Mouse (Mus musculus) large intestine, adult 2 months (tissue): ENCODE measurements around the gene Ccr6. TPM values are rescaled to one million over a fixed set of nuclear protein-coding genes. Genes with fewer than 3 reads are reported as not detected.
"Not testable (repeated sequence)": the region's sequence is repeated elsewhere in the genome, so short reads cannot be mapped to it uniquely, and the experiment has no call there.

ENCODE experiments used
- DNase-seq: peaks from one replicate; pipeline ENCODE4 v3.0.0-alpha.2; 2012; ENCODE audit warnings: low read depth, low spot score
- WGBS: fragments of 180-500 bp; shearing (Covaris S2); methylation state at CpG from one replicate; pipeline ENCODE4 v1.1.7; 2018; 5-methylcytosine and 5-hydroxymethylcytosine counted together
- polyA plus RNA-seq: library from polyadenylated mRNA; depleted of rRNA; stranded (reverse); fragments of >200 nt; gene quantifications from 2 replicates; pipeline ENCODE4 v1.2.3, GENCODE M21; 2012; rRNA removed

The Ccr6 gene
- polyA plus RNA-seq, result 7.1 and 7.8 TPM in 2 replicates

DNA sequence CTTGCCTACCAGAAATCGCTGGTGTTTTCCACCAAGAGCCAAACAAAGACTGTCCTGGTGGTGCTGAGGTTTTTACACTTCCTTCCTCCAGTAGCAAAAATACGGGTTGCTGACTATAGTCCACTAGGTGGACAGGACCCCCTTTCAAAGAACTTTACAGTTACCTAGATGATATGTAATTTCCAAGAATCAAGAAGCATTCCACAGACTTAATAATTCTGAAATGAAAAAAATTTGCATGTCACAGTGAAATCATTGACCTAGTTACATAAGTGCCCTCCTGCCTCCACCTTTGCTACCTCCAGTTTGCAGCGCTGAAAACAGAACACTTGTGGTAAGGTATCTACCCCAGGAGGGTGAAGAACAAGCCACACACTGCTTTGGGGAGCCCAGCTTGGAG lies at the start of gene Ccr6:
Ccr6 (plus strand) TSS at position 301 of the 400 bp plus-strand sequence.
- 71% methylated on average over 3 of the region's 3 CpGs for whole genome bisulfite sequencing
- DNase-seq, result no peak

GRCm38 (mm10) chr17:8193678-8194077 lies 42.2 kb upstream of the Ccr6 start:
- 84% methylated on average over 8 of the region's 8 CpGs for whole genome bisulfite sequencing
- no peak for DNase-seq

DNA sequence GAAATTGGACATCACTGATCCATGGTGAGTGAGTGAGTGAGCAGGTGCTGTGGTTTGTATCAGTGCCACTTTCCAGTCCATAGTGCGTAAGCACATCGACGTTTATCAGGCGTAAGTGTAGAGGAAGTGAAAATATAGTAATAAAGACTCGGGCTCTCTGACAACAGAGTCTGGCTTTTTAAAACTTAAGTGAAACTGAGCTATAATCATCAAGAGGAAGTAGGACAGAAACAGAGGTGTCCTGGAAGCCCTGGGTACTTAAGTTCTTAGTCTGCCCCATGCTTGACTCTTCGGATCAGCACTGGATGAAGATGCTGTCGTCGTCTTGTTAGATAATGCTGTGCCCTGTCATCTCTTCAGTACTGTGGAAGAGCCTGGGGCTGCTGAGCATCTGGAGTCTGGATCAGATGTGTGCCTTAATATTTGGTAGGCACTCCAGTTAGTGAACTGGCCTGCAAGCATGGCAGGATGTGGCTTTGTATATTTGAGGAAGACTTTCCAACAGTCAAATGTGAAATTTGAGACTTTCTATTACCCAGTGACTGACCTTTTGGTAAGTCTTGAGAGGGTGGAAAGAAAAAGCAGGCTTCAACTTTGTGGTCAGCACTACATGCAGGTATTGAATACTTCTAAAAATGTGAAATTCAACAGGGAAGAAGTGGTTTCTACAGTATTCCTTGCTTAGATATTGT lies 40.0 kb upstream of the Ccr6 start:
- 85% methylated on average over 8 of the region's 8 CpGs for WGBS
- no peak for DNase-seq

GRCm38 (mm10) chr17:8197652-8198051 lies 38.2 kb upstream of the Ccr6 start:
- 72% methylated on average over 3 of the region's 3 CpGs for WGBS
- no peak for DNase-seq

- DNase-seq, result no peak
- 85% methylated on average over 11 of the region's 11 CpGs for WGBS
These were observed 36.5 kb upstream of the Ccr6 start for GRCm38 (mm10) chr17:8199067-8199935.

DNA sequence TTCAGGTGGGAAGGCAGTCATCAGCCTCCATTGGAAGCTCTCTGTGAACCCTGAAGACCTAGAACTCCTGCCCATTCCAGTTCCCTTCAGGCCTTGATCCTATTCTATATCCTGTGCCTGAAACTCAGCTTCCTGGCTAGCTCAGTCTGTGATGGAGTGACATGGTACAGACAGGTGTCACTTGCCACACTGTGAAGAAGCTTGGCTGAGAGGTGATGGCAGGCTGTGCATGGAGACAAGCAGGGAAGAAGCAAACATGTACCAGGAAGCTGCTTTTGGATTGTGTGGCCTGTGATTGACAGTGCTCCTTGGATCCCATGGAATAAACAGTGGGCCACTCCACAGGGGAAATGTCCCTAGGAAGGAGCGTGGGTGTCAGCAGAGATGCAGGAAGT lies 35.9 kb upstream of the Ccr6 start:
- WGBS, result 64% methylated on average over 1 of the region's 1 CpGs
- no peak for DNase-seq

DNA sequence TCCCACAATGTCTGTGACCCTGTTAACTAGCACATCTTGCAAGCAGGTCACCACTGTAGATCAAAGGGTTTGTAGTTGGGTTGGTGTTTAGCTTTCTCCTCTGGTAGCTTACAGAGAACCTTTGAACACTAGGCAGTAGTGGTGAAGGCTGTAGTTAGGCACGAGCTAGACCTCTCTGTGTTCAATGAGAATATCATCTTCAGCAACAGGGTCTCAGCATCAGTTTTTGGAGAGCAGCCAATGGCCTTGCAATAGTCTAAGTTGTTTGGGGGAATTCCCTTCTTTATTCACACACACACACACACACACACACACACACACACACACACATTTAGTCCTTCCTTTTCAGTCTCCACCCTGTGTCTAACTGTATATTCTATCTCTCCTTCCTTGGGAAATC lies 32.4 kb upstream of the Ccr6 start:
- 61% methylated on average over 1 of the region's 1 CpGs for WGBS
- no peak for DNase-seq

GRCm38 (mm10) chr17:8205221-8205631 lies 30.6 kb upstream of the Ccr6 start:
- WGBS, result 64% methylated on average over 1 of the region's 1 CpGs
- not testable (repeated sequence) for DNase-seq

- DNase-seq, result no peak
- 77% methylated on average over 5 of the region's 5 CpGs for WGBS
These were observed 29.2 kb upstream of the Ccr6 start for GRCm38 (mm10) chr17:8206691-8207090.

GRCm38 (mm10) chr17:8209696-8210095 lies 26.1 kb upstream of the Ccr6 start:
- 93% methylated on average over 2 of the region's 2 CpGs for WGBS
- no peak for DNase-seq

- no peak for DNase-seq
- 53% methylated on average over 3 of the region's 3 CpGs for WGBS
These were observed 25.7 kb upstream of the Ccr6 start for GRCm38 (mm10) chr17:8210170-8210569.

DNA sequence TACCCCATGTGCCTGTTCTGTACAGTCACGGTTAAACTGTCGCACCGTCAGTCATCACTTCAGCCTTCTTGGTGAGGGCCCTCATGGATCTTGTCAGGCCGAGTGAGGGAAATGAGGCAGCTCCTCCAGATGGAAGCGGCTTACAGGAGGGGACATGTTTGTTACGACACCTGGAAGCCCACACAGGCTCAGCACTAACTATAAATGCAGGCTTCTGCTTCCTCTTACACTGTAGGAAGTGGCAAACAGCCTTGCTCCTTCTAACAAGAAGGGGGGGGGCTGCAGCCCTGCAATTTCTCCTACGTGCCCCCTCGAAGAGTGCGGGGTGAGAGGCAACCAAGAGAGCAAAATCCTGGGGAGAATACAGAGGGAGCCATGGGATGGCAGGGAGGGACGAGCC lies 25.2 kb upstream of the Ccr6 start:
- DNase-seq, result no peak
- 68% methylated on average over 10 of the region's 10 CpGs for WGBS

- 69% methylated on average over 6 of the region's 6 CpGs for WGBS
- DNase-seq, result no peak
These were observed 24.4 kb upstream of the Ccr6 start for GRCm38 (mm10) chr17:8211399-8211798.

GRCm38 (mm10) chr17:8214369-8214768 lies 21.5 kb upstream of the Ccr6 start:
- DNase-seq, result no peak
- whole genome bisulfite sequencing, result 85% methylated on average over 1 of the region's 1 CpGs

GRCm38 (mm10) chr17:8215016-8215745 lies 20.7 kb upstream of the Ccr6 start:
- DNase-seq, result no peak
- 86% methylated on average over 12 of the region's 12 CpGs for WGBS

DNA sequence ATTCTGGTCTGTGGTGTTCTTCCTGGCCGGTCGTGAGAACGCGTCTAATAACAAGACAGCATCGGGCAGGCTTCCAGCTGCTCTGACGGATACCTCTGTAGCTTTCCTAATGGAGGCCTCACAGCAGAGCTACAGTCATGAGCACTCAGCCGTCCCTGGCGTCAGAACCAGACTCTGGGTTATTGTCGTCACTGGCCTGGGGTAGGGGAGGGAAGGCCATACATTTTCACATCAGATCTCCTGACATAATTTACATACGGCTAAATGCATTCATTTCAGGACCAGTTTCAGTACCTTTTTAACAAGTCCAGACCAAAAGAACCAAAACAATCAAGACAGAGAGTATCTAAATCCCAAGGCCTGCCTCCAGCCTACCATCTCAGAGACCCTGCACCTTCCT lies 12.6 kb upstream of the Ccr6 start:
- DNase-seq, result no peak
- WGBS, result 81% methylated on average over 10 of the region's 10 CpGs

DNA sequence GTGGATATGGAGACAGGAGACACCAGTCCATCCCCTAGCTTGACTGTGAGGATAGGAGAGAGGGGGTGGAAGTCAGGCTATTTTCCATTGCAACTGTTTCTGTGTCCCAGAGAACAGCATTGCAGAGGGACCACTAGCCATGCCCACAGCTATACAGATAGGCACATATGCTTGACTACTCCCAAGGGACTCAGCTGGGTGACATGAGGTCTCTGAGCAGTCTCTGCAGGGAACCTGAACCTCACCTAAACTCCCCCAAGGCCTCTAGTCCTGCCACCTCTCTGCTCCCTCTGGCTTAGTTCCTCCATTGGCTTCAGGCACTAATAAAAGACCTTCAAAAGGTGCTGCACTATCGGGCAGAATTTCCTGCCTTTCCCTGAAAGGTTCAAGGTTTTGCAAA lies 11.8 kb upstream of the Ccr6 start:
- 71% methylated on average over 1 of the region's 1 CpGs for WGBS
- DNase-seq, result no peak

DNA sequence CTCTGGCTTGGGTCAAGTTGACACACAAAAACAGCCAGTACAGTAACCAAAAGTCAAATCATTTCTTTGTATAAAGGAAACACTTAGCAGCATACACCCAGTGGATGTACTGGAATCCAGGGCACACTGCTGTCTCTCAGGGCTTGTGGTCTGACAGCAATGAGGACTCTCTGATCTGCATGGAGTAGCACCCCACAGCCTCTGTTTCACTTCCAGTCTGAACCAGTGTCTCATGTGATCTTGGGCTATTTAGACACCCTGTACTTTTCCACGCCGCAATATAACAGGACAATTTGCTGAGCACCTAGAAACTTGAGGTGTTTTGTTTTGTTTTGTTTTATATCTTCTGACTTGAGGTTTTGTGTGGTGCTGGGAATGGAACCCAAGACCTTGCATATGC lies 10.7 kb upstream of the Ccr6 start:
- DNase-seq, result no peak
- WGBS, result 83% methylated on average over 2 of the region's 2 CpGs

DNA sequence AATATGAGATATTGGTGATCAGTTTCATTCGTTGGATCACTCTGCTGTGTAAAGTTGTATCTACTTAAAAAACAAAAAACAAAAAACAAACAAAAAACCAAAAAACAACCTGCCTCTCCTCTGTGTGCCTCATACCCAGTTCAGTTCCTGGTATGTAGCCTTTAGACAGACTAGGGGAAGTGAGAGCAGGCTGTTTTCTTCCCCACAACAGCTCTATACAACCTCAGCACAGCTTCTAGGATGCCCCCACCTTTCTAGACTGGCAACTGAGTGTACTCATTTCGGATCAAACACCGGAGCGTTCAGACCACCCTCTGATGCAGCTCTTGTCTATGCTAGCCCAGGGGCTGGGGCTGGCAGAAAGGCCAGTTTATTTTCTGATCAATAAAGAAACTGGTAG lies 10.1 kb upstream of the Ccr6 start:
- no peak for DNase-seq
- WGBS, result 75% methylated on average over 4 of the region's 4 CpGs

DNA sequence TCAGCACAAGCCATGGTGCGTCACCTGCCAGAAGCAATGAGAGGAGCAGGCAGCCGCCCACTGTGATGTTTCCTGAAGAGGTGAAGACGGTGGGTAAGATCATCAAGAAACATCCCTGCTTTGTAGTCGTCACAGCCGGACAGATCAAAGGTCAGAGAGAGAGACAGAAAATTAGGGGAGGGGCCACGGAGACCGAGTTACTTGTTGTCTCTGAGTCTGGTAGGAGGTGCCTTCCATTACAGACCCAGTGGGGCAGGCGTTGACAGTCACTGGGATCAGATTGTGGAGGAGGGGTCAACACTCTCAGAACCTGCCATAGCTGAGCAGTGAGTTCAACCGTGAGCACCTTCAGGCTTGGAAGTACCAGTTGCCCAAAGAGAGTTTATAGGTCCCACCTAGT lies 7.2 kb upstream of the Ccr6 start:
- no peak for DNase-seq
- 32% methylated on average over 9 of the region's 9 CpGs for WGBS
